Mouse (Mus musculus): ENCODE measurements around the gene Lck.
"Not testable (repeated sequence)": the region's sequence is repeated elsewhere in the genome, so short reads cannot be mapped to it uniquely, and the experiment has no call there.

The Lck gene

DNA sequence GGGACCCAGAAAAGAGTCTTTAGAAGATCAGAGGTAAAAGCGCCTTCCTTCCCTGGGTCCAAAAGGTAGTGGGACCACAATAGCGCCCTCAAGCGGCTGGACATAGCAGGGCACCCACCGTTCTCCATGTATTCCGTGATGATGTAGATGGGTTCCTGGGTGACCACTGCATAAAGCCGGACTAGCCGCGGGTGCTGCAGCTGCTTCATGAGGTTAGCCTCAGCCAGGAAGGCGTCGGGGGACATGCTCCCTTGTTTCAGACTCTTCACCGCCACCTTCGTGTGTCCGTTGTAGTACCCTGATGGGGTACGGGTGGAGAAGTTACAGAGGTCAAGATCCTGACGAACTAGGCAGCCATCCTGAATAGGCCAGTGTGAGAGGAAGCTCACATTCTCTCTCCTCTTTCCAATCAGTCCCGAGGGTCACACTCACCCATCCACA lies 18.0 kb downstream of the Lck start:
- peak; percentile 19 for DNase-seq (ENCODE audit: low read depth, low spot score)

DNA sequence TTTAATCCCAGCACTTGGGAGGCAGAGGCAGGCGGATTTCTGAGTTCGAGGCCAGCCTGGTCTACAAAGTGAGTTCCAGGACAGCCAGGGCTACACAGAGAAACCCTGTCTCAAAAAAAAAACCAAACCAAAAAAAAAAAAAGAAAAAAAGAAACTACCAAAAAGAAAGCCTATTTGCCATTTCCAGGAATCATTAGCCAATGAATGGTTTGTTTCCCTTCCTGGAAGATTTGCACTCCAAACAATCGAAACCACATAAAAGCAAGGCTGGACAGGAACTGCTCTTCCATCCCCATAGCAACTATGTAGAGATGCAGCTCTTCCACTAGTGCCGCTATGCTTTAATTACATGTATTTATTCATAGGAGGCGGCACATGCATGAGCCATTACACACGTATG lies 18.9 kb downstream of the Lck start:
- DNase-seq (ENCODE audit: low read depth, low spot score), result not testable (repeated sequence)

DNA sequence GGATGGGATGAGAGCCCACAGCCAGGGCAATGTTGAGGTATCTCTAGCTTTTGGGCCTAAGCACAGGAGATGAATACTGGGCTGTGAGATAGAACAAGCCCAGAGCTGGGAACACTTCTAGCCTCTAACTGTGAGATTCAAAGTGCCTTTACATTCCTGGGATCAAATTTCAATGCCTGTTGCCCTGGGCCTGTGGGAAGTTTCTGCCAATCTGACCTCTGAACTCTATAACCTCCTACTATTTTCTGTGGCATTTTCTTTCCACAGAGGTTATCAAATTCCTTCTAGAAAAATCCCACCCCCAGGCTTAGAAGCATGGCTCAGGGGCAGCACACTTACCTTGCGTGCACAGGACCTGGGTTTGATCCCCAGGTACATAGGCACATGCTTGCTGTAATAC lies 23.1 kb downstream of the Lck start:
- peak; percentile 6 for DNase-seq (ENCODE audit: low read depth, low spot score)

DNA sequence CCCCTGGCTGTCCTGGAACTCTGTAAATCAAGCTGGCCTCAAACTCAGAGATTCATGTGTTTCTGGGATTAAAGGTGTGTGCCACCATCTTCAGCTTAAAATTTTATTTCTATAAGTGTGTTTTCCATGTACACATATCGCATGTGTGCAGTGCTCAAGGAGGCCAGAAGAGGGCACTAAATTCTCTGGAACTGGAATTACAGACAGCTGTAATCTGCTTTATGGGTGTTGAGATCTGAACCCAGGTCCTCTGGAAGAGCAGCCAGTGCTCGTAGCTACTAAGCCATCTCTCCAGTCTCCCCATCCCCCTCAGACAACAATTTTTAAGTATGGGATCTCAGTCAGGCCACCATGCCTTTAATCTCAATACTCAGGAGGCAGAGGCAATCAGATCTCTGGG lies 24.1 kb downstream of the Lck start:
- DNase-seq (ENCODE audit: low read depth, low spot score), result peak; percentile 38

DNA sequence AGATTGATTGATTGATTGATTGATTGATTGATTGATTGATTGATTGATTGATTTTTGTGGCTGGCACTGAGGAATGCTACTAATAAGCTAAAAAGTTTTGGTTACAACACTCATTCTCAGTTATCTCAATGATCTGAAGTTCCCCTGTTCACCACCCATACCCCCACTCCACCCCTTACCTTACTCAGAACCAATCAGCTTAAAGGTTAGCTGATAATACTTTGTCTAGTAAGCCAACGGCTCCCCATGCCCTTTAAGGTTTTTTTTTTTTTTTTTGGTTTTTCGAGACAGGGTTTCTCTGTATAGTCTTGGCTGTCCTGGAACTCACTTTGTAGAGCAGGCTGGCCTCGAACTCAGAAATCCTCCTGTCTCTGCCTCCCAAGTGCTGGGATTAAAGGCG lies 25.8 kb downstream of the Lck start:
- DNase-seq (ENCODE audit: low read depth, low spot score), result not testable (repeated sequence)

DNA sequence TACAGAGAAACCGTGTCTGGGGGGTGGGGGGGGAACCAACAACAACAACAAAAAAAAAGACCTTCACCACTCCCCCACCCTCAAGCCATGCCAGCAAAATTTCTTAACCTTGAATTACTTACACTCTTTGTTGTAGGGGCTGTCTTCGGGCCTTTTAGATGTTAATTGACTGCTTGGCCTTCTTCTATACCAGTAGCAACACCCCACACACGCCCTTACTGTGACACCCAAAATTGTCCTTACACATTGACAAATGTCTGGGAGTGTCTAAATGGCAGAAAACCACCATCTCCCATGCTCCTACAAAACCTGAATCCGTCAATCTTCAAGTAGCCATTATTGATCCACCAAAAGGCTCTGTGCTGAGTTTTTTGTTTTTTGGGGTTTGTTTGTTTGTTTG lies 29.3 kb downstream of the Lck start:
- no peak for DNase-seq (ENCODE audit: low read depth, low spot score)

DNA sequence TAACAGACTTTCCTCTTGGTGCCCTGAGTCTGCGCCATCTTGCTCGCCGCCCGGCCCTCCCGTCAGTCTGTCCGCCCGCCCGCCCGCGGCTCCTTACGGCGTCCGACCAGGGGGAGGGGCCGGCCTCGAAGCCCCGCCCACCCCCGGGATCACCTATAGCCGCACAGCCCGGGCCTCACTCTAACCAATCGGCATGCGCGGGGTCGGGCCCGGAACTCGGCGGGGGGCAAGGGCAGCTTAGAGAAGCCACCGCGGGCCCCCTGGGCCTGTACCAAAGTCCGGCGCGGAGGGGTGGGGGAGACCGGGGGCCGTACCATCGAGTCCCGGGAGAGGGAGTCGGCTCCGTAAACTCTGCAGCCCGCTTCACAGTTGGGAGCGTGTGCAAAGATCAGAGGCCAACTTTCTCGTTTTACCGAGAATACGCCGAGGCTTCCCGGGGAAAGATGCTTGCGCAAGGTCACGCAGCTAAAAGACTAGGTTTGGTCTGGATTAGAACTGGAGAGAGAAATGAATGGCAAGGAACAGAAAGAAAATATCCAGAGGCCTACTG lies 30.8 kb downstream of the Lck start, which contains the start of gene Hdac1:
Hdac1 (minus strand) TSS at position 122 of the 550 bp plus-strand sequence.
- peak; percentile 95 for DNase-seq (ENCODE audit: low read depth, low spot score)

DNA sequence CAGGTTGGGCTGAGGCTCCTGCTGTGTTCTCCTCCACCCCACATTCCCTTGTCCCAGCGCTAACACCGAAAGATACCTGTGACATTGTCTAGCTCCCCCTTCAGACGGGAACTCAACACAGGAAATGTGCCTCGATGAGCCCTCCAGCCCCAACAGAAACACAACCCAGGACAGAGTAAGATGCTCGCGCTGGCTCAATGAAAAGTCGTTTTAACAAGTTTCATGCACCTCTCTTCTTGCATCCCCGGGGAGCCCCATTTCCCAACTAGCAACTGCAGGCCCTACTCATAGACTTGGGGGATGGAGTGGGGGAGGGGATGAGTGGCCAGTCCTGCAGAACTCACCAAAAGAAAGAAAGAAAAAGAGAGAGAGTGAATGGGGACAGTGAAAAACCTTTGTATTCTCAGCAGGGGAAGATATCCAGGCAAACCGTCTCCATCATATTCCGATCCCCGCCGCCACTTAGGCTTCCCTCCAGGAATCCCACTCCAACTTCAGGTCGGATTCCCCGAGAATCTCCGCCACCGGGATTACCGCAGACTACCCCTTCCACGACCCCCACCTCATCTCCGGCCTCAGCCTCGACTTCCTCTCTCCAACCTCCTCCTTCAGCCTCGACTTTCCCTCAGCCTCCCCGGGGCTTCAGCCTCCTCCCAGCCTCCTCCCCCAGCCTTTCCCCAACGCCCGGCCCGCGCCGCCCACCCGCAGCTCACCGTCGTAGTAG lies 31.4 kb downstream of the Lck start:
- DNase-seq (ENCODE audit: low read depth, low spot score), result peak; percentile 58

DNA sequence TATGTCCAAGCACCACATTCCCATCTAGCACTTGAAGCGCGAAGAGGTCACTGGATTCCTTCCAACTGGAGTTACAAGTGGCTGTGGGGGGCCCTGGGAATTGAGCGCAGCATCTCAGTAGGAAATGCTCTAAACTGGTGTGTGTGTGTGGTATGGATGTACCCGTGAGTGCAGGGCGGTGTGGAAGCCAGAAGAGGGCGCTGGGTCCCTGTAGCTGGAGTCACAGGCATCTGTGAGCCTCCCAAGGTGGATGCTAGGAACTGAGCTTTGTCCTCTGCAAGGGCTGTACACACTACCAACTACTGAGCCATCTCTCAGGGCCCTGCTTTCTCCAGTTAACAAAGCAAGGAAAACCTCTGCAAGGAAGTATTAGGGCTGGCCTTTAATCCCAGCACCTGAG lies 33.4 kb downstream of the Lck start:
- peak; percentile 36 for DNase-seq (ENCODE audit: low read depth, low spot score)

DNA sequence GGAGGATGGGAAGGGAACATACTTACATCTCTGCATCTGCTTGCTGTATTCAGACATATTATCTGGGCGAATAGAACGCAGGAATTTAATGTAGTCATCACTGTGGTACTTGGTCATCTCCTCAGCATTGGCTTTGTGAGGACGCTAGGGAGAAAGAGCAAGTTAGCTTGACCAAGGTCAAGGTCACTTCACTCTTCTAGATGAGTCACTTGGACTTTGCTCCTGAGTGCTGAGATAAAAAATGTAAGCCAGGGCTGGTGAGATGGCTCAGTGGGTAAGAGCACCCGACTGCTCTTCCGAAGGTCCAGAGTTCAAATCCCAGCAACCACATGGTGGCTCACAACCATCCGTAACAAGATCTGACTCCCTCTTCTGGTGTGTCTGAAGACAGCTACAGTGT lies 44.5 kb downstream of the Lck start:
- not testable (repeated sequence) for DNase-seq (ENCODE audit: low read depth, low spot score)

DNA sequence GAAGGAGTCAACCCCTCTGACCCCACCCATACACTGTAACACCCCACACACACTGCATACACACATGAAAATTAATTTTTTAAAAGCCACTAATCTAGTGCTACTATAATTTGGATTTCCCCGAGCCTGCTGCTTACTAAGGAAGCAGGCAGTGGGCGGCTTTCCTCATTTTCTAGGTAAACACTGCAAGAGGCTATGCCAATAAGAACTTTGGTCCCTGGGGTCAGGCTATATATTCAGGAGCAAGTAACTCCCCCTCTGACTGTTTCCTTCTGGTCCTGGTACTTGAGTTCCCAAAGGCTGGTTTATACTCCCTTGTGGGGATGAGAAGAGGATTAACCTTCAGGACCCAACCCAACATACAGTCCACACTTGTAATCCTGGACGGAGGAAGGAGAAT lies 47.6 kb downstream of the Lck start:
- no peak for DNase-seq (ENCODE audit: low read depth, low spot score)

DNA sequence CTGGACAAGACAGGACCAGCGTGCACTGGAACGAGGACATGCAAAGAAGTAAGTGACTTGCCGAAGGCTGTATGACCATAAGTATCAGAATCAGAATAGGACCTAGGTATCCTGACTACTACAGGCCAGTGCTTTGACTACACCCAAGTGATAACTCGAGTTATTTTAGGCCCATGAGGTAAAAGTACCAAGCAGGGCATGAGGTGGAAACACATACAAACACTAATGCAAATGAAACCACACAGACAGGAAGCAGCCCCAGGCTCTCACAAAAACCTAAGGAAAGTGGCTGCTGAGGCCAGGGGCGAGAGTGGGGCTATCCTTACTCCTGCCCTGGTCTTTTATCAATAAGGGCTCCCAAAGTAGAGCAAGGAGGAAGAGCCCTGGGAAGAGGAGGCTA lies 48.1 kb downstream of the Lck start:
- no peak for DNase-seq (ENCODE audit: low read depth, low spot score)

DNA sequence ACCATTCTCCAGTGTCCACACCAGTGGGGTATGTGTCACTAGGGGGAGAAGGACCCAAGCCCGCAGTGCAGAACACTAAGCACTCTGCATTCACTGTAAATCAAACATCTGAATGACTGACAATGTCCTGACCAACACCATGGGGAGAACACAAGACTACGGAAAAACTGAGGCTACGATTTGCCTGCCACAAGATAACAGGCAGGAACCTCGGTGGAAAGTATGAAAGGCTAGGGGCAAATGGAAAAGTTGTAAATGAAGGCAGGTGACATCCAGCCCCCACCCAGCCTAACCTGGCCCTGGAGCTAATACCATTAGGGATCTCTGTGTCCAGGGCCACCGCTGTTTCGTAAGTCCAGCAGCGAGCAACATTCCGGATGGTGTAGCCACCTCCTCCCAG lies 54.9 kb downstream of the Lck start:
- DNase-seq (ENCODE audit: low read depth, low spot score), result no peak

DNA sequence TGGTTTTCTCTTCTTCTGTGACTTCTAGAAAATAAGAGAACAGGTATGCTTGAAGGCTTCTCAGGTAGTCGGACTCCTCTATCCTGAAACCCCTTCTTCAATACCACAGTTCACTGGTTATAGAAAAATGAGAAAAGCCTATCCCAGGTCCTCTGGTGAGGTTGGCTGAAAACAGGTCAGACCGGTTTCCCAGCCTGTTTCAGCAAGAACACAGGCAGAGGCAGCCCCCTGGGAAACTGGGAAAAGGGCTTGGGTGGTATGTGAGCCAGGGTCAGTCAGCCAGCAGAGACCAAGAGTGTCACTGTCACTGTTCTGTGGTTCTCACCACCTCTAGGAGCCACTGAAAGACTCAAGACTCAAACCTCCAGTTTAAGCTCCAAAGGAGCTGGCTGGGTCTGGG lies 56.5 kb downstream of the Lck start:
- DNase-seq (ENCODE audit: low read depth, low spot score), result no peak

DNA sequence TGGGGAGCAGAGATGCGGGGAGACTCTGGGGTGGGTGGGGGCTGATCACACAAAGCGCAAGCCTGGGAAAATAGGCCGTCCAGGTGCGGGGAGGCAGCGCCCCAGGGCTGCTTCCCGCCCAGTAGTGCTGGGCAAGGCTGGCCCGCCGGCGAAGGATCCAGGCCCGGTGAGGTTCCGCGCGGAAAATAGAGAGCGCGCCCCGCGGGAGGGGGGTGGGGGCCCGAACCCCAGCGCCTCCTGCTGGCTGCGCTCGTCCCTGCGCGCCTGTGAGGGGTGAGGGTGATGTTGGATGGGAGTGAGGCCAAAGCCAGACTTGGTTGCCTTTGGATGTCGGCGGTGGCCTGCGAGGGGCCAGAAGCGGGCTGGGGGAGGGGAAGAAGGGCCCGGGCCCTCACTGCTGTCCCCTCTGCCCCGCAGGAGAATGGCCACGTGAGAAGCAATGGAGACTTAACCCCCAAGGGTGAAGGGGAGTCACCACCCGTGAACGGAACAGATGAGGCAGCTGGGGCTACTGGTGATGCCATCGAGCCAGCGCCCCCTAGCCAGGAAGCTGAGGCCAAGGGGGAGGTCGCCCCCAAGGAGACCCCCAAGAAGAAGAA lies 59.0 kb downstream of the Lck start:
- DNase-seq (ENCODE audit: low read depth, low spot score), result peak; percentile 62

DNA sequence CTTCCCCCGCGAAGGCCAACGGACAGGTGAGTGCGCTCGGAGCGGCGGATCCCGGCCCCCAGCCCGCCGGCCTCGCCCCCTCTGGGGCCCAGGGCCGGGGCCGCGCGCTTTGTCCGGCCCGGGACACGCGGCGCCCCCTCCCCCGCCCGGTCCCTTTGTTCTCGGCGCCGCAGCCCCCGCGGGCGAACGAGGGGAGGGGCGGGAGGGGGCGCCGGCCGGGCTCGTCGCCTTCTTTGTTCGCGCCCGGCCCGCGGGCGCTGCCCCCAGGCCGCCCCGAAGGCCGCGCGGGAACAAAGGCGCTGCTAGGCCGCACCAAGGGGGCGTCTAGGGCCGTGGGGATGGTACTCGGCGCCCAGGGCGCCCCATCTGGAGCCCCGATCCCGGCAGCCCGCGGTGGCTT lies 59.5 kb downstream of the Lck start:
- no peak for DNase-seq (ENCODE audit: low read depth, low spot score)

DNA sequence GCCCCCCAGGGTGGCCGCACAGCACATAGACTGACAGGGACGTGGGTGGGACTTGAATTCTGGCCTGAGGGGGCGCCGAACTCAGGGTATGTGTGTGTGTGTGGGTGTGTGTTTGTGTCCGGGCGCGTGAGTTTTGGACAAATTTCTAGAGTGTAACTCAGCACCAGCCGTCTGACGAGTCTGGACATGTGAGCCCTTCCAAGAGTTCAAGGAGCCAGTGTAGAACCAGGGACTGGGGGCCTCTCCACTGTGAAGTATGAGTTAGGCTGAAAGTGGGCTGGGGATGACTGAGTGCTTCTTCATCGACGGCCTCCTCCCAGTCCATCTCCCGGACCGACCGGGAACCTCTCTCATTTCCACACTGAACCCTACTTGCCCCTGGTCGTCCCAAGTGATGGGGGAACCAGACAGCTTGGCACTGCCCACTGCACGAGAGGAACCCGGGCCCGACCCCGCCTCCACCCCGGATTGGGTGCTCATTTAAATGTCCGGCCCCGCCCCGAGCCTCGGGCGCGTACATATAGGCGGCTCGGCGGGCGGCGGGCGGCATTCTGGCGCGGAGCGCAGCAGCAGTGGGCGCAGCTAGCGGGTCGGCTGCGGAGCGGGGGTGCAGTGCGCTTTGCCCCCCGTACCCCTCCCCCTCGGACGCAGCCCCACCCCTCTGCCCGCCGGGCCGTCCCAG lies 60.2 kb downstream of the Lck start, which contains the start of gene Marcksl1:
Marcksl1 (plus strand) TSS at position 496 of the 682 bp plus-strand sequence.
- peak; percentile 81 for DNase-seq (ENCODE audit: low read depth, low spot score)

DNA sequence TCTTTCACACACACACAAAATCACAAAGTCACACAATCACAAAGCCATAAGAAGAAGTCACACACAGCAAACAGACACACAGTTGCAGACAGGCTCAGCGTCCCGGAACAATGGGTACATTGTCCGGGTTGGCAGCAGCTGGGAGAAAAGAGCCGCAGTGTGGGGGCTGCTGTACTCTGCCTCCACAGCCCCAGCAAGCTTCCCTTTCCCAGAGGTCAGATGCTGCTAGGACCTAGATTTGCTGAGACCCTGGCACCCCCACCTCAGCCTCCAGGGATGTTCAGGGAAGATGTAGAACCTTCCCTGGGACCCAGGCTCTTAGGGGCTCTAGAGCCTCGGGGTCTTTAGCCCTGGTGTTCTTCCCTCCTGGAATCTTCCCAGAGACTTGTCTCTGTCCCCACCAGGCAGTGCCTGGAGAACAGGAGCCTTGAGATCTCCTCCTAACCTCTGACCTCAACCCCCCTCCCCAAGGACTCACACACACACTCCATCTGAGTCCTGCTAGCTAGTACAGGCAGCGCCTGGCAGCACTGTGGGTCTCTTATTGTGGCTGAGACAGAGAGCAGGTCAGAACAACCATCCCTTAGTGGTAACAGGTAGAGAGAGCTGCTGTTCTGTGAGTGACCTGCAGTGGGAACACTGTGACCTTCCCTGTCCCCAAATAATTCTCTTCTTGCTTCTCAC lies 61.9 kb downstream of the Lck start:
- DNase-seq (ENCODE audit: low read depth, low spot score), result no peak

DNA sequence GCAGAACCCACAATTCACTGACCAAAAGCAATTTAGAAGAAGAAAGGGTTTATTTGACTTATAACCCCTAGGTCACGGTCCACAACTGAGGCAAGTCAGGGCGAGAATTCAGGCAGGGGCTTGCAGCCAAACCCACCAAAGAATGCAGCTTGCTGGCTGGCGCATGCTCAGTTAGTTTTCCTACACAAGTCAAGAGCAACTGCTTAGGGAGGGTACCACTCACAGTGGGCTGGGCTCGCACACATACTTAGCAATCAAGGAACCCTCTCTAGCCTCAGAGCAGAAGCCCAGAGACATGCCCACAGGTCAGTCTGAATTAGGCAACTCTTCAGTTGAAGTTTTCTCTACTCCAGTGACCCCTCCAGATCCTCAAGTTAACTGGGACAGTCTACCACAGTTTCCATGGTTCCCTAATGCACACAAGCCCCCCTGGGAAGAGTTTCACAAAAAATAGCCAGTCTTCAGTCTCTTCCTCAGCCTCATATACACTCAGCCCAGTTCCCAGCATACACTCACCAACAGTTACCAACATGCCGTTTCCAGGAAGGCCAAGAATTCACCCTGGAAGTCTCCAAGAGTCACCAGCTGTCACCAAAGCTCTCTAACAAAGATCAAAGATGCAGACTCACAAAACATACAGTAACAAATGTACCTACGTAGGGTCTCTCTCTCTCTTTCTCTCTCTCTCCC lies 62.6 kb downstream of the Lck start:
- no peak for DNase-seq (ENCODE audit: low read depth, low spot score)

DNA sequence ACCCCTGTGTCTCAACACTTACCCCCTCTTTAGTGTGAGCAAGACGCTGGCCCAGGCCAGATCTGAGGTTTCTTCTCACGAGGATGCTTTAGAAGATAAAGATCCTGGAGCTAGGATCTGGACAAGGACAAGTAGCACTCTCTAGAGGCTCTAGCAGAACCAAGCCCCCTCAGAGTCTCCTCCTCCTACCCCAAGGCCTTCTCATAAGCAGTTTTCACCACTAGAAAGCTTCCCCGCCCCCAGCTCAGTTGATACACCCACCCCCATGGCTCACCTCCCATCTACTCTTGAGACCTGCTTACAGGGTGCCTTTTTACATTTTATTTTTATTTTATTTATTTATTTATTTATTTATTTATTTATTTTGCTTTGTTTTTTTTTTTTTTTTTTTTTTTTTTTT lies 63.8 kb downstream of the Lck start:
- DNase-seq (ENCODE audit: low read depth, low spot score), result no peak
